Mouse (Mus musculus): ENCODE results near the gene P3h4. TPM values are rescaled to one million over a fixed set of nuclear protein-coding genes. Genes with fewer than 3 reads are reported as not detected.

Gene P3h4
- polyA plus RNA-seq, 1 experiment from 2014 or later = 23.7 TPM

DNA sequence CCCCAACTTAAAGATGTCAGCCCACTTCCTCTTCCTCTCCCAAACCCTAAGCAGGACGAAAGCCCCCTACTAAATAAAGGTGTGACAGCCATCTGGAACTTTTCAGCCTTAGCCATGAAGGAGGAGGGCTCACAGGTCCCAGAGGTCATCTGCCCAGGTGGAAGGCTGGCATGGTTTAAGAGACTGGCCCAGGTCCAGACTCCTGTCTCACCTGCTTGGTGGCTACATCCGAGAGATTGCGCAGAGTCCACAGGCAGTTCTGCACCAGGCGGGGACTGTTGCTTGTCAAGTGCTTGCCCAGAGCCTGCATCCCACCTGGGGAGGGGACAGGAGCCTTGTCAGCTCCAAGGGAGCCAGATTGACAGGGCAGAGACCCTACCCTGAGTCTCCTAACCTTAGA is 35.3 kb downstream of the P3h4 start:
- DNase-seq (ENCODE audit: low spot score) (no peak), ATAC-seq (ENCODE audit: insufficient read depth, low FRiP score, low TSS enrichment) (no peak)
- Histone ChIP-seq H3K9me3 (ENCODE audit: control insufficient read depth, low read length) (no peaks in the 10 kb centered on the region), H3K4me2 (ENCODE audit: low read depth) (no peak overlapping the region), H3K4me3 (ENCODE audit: low read depth, low read length) (no peak overlapping the region), H3K27me3 (ENCODE audit: control insufficient read depth, insufficient read depth, low read length) (no peaks in the 10 kb centered on the region), H3K27ac (ENCODE audit: low read depth, low read length) (no peak overlapping the region), H3K4me1 (ENCODE audit: control insufficient read depth, insufficient read depth, low read length) (no peaks in the 10 kb centered on the region), H3K36me3 (ENCODE audit: control insufficient read depth, insufficient read depth, low read length) (peaks cover 3% of the 10 kb centered on the region), H3K9ac (ENCODE audit: low read length) (no peak overlapping the region)
- 91% methylated on average over 4 of the region's 4 CpGs for WGBS

DNA sequence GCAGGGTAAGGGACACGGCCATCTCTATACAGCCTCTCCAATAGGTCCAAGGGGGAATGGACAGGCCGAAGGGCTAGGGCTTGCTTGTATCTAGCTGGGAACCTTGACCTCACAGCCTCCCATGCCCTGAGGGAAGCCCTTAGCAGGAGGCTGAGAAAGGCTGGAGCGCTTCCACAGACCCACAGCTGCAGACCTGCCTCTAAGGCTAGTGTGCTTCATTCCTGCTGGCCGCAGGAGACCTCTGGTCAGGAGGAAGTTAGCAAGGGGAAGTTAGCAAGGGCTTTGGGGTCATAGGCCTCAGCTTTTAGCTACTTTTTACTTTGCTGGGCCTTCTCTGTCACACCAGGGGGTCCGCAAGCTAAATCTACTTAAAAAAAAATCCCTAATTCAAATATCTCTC is 36.2 kb downstream of the P3h4 start:
- H3K9me3 ChIP-seq (ENCODE audit: control insufficient read depth, low read length) = no peaks in the 10 kb centered on the region
- no peaks in the 10 kb centered on the region for H3K4me1 ChIP-seq (ENCODE audit: control insufficient read depth, insufficient read depth, low read length)
- no peak for ATAC-seq (ENCODE audit: insufficient read depth, low FRiP score, low TSS enrichment)
- H3K9ac ChIP-seq (ENCODE audit: low read length) = no peak overlapping the region
- no peaks in the 10 kb centered on the region for H3K27me3 ChIP-seq (ENCODE audit: control insufficient read depth, insufficient read depth, low read length)
- H3K36me3 ChIP-seq (ENCODE audit: control insufficient read depth, insufficient read depth, low read length) = peaks cover 4% of the 10 kb centered on the region
- H3K27ac ChIP-seq (ENCODE audit: low read depth, low read length) = no peak overlapping the region
- DNase-seq (ENCODE audit: low spot score) = no peak
- H3K4me2 ChIP-seq (ENCODE audit: low read depth) = no peak overlapping the region
- no peak overlapping the region for H3K4me3 ChIP-seq (ENCODE audit: low read depth, low read length)
- WGBS = 89% methylated on average over 5 of the region's 5 CpGs

DNA sequence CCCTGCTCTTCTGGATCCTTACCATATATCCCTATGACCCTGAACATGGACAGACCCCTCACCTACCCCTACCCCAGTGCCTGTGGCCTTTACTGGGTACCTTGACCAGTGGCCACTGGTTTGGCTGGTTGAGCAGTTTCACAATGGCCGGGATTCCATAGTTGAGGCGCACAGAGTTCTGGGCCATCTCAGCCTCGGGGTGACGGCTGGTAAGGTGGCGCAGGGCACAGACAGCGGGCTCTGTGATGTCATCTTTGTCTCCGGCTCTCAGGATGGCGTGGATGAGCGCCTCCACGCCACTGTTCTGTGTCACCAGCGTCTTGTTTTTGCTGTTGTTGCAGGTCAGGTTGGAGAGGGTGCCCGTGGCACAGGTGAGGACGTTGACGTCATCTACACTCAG is 36.6 kb downstream of the P3h4 start:
- Histone ChIP-seq H3K4me1 (ENCODE audit: control insufficient read depth, insufficient read depth, low read length) (no peaks in the 10 kb centered on the region), H3K9ac (ENCODE audit: low read length) (no peak overlapping the region), H3K4me2 (ENCODE audit: low read depth) (no peak overlapping the region), H3K27ac (ENCODE audit: low read depth, low read length) (no peak overlapping the region), H3K36me3 (ENCODE audit: control insufficient read depth, insufficient read depth, low read length) (peaks cover 4% of the 10 kb centered on the region), H3K27me3 (ENCODE audit: control insufficient read depth, insufficient read depth, low read length) (no peaks in the 10 kb centered on the region), H3K4me3 (ENCODE audit: low read depth, low read length) (no peak overlapping the region), H3K9me3 (ENCODE audit: control insufficient read depth, low read length) (no peaks in the 10 kb centered on the region)
- DNase-seq (ENCODE audit: low spot score) (no peak), ATAC-seq (ENCODE audit: insufficient read depth, low FRiP score, low TSS enrichment) (no peak)
- 91% methylated on average over 14 of the region's 14 CpGs for WGBS

GRCm38 (mm10) chr11:100376746-100377389 is 37.8 kb downstream of the P3h4 start:
- Histone ChIP-seq H3K9me3 (ENCODE audit: control insufficient read depth, low read length) (no peaks in the 10 kb centered on the region), H3K36me3 (ENCODE audit: control insufficient read depth, insufficient read depth, low read length) (peaks cover 4% of the 10 kb centered on the region), H3K9ac (ENCODE audit: low read length) (no peak overlapping the region), H3K27me3 (ENCODE audit: control insufficient read depth, insufficient read depth, low read length) (no peaks in the 10 kb centered on the region), H3K4me3 (ENCODE audit: low read depth, low read length) (no peak overlapping the region), H3K4me2 (ENCODE audit: low read depth) (no peak overlapping the region), H3K4me1 (ENCODE audit: control insufficient read depth, insufficient read depth, low read length) (no peaks in the 10 kb centered on the region), H3K27ac (ENCODE audit: low read depth, low read length) (no peak overlapping the region)
- DNase-seq (ENCODE audit: low spot score) (no peak), ATAC-seq (ENCODE audit: insufficient read depth, low FRiP score, low TSS enrichment) (no peak)
- 92% methylated on average over 21 of the region's 21 CpGs for whole genome bisulfite sequencing

DNA sequence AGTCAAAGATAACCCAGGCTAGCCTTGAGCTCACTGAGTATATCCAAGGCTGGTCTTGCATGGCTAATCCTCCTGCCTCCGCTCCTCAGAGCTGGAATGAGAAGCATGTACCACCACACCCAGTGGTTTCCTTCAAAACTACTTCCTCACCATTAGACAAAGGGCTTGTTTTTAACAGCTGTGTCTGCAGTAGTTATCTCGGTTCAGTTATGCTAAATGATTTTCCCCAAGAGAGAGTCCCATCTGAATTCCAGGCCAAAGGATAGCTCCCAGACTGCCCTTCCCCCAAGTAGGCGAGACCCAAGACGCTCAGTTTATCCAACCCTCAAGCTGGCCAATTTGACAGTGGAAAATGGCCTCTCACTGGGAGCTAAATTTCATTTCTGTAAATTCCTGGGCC is 38.6 kb downstream of the P3h4 start:
- DNase-seq (ENCODE audit: low spot score) (no peak), ATAC-seq (ENCODE audit: insufficient read depth, low FRiP score, low TSS enrichment) (no peak)
- Histone ChIP-seq H3K36me3 (ENCODE audit: control insufficient read depth, insufficient read depth, low read length) (peaks cover 4% of the 10 kb centered on the region), H3K4me2 (ENCODE audit: low read depth) (no peak overlapping the region), H3K9me3 (ENCODE audit: control insufficient read depth, low read length) (no peaks in the 10 kb centered on the region), H3K9ac (ENCODE audit: low read length) (no peak overlapping the region), H3K4me3 (ENCODE audit: low read depth, low read length) (no peak overlapping the region), H3K4me1 (ENCODE audit: control insufficient read depth, insufficient read depth, low read length) (no peaks in the 10 kb centered on the region), H3K27ac (ENCODE audit: low read depth, low read length) (no peak overlapping the region), H3K27me3 (ENCODE audit: control insufficient read depth, insufficient read depth, low read length) (no peaks in the 10 kb centered on the region)
- 68% methylated on average over 4 of the region's 4 CpGs for WGBS

DNA sequence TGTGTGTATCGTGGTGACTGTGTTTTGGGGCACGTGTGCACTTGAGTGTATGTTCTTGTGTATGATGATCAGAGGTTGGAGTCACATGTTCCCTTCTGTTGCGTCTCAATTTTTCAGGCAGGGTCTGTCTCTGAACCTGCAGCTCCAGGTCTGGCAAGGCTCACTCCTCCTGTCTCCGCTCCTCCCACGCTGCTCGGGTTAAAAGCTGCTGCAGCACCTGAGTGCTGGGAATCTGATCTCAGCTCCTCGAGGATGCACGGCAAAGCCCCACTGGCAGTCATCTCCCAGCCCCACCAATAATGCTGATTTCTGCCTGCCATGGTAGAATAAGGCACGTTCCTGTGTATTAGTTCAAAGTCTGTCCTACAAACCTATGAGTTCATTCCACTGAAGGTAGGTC is 39.5 kb downstream of the P3h4 start:
- H3K36me3 ChIP-seq (ENCODE audit: control insufficient read depth, insufficient read depth, low read length) = peaks cover 2% of the 10 kb centered on the region
- WGBS = 92% methylated on average over 9 of the region's 9 CpGs

DNA sequence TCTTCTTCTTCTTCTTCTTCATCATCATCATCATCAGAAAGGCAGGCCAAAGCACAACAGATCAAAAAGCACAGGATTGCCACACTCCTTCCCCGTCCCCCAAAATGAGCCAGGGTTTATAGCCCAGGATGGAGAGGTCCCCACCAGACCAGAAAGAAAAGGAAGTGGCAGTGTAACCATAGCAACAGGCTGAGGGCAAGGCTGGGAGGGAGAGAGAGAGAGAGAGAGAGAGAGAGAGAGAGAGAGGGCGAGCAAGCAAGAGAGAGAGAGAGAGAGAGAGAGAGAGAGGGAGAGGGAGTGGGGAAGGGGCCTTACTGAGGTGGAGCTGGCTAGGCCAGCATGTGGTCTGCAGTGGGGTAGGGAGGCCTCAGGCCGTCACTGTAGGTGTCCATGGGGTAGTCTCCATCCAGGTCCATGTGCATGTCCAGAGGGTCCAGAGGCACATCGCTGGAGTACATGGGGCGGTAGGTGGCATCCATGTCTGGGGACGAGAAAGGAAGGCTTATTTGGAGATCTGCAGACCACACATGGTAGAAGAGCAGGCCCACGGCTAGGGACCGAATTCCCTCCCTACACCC is 42.6 kb downstream of the P3h4 start:
- DNase-seq (ENCODE audit: low spot score) (no peak), ATAC-seq (ENCODE audit: insufficient read depth, low FRiP score, low TSS enrichment) (no peak; the same call in 1 of the 2 replicates)
- H3K9ac ChIP-seq (ENCODE audit: low read length) = no peak overlapping the region
- WGBS = 67% methylated on average over 7 of the region's 8 CpGs
- peaks cover 2% of the 10 kb centered on the region for H3K36me3 ChIP-seq (ENCODE audit: control insufficient read depth, insufficient read depth, low read length)
- H3K4me1 ChIP-seq (ENCODE audit: control insufficient read depth, insufficient read depth, low read length) = no peaks in the 10 kb centered on the region
- no peaks in the 10 kb centered on the region for H3K27me3 ChIP-seq (ENCODE audit: control insufficient read depth, insufficient read depth, low read length)
- no peak overlapping the region for H3K27ac ChIP-seq (ENCODE audit: low read depth, low read length)
- H3K9me3 ChIP-seq (ENCODE audit: control insufficient read depth, low read length) = no peaks in the 10 kb centered on the region
- no peak overlapping the region for H3K4me2 ChIP-seq (ENCODE audit: low read depth)
- no peak overlapping the region for H3K4me3 ChIP-seq (ENCODE audit: low read depth, low read length)

More for the DNA sequence above, 39.5 kb downstream of the P3h4 start:
- no peaks in the 10 kb centered on the region for H3K27me3 ChIP-seq (ENCODE audit: control insufficient read depth, insufficient read depth, low read length)
- DNase-seq (ENCODE audit: low spot score) (no peak), ATAC-seq (ENCODE audit: insufficient read depth, low FRiP score, low TSS enrichment) (no peak)
- H3K4me3 ChIP-seq (ENCODE audit: low read depth, low read length) = no peak overlapping the region
- no peak overlapping the region for H3K27ac ChIP-seq (ENCODE audit: low read depth, low read length)
- H3K4me2 ChIP-seq (ENCODE audit: low read depth) = no peak overlapping the region
- no peaks in the 10 kb centered on the region for H3K4me1 ChIP-seq (ENCODE audit: control insufficient read depth, insufficient read depth, low read length)
- H3K9ac ChIP-seq (ENCODE audit: low read length) = no peak overlapping the region
- no peaks in the 10 kb centered on the region for H3K9me3 ChIP-seq (ENCODE audit: control insufficient read depth, low read length)

- no peak overlapping the region for H3K27ac ChIP-seq (ENCODE audit: low read depth, low read length)
Observed at GRCm38 (mm10) chr11:100369822-100370221, 44.8 kb downstream of the P3h4 start.

GRCm38 (mm10) chr11:100369145-100369544 is 45.5 kb downstream of the P3h4 start:
- no peaks in the 10 kb centered on the region for H3K9me3 ChIP-seq (ENCODE audit: control insufficient read depth, low read length)
- 73% methylated on average over 7 of the region's 7 CpGs for WGBS

More at GRCm38 (mm10) chr11:100369822-100370221, 44.8 kb downstream of the P3h4 start:
- H3K4me3 ChIP-seq (ENCODE audit: low read depth, low read length) = no peak overlapping the region
- H3K4me1 ChIP-seq (ENCODE audit: control insufficient read depth, insufficient read depth, low read length) = no peaks in the 10 kb centered on the region
- H3K27me3 ChIP-seq (ENCODE audit: control insufficient read depth, insufficient read depth, low read length) = no peaks in the 10 kb centered on the region
- DNase-seq (ENCODE audit: low spot score) (no peak), ATAC-seq (ENCODE audit: insufficient read depth, low FRiP score, low TSS enrichment) (no peak)
- H3K9me3 ChIP-seq (ENCODE audit: control insufficient read depth, low read length) = no peaks in the 10 kb centered on the region
- peaks cover 2% of the 10 kb centered on the region; the same call in 1 of the 2 replicates for H3K36me3 ChIP-seq (ENCODE audit: control insufficient read depth, insufficient read depth, low read length)
- H3K9ac ChIP-seq (ENCODE audit: low read length) = no peak overlapping the region
- H3K4me2 ChIP-seq (ENCODE audit: low read depth) = no peak overlapping the region
- WGBS = 81% methylated on average over 8 of the region's 8 CpGs

More at GRCm38 (mm10) chr11:100369145-100369544, 45.5 kb downstream of the P3h4 start:
- Histone ChIP-seq H3K9ac (ENCODE audit: low read length) (no peak overlapping the region), H3K4me2 (ENCODE audit: low read depth) (no peak overlapping the region), H3K27me3 (ENCODE audit: control insufficient read depth, insufficient read depth, low read length) (no peaks in the 10 kb centered on the region), H3K4me3 (ENCODE audit: low read depth, low read length) (no peak overlapping the region), H3K36me3 (ENCODE audit: control insufficient read depth, insufficient read depth, low read length) (no peaks in the 10 kb centered on the region; the same call in 1 of the 2 replicates), H3K27ac (ENCODE audit: low read depth, low read length) (no peak overlapping the region), H3K4me1 (ENCODE audit: control insufficient read depth, insufficient read depth, low read length) (no peaks in the 10 kb centered on the region)
- DNase-seq (ENCODE audit: low spot score) = no peak
- ATAC-seq (ENCODE audit: insufficient read depth, low FRiP score, low TSS enrichment) = no peak
